Mouse (Mus musculus): Measurements from ENCODE around the gene Nfib. TPM values are rescaled to one million over a fixed set of nuclear protein-coding genes. Genes with fewer than 3 reads are reported as not detected.

The Nfib gene
- total and polyA plus RNA-seq, 3 experiments: 32.1 to 121 (median 118) TPM

DNA sequence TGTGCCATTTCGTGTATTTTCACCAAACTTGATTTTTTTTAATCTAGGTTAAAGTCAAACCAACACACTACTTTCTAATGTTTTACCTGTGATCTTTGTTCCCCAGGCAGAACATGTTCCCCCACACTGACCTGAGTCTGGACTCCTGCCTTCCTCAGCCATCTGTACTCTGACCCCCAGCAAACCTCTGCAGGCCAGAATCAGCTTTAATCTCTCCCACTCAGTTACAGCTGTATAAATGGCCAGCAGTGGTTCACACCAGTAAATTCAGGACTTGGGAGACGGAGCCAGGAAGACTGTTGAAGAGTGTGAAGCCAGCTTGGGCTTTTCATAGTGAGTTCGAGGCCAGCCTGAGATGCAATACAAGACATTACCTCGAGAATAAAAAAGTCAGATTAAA, 312.5 kb downstream of the Nfib start:
- Histone ChIP-seq H3K4me1 (ENCODE audit: control insufficient read depth, insufficient read depth, low read length) (peaks cover 19% of the 10 kb centered on the region), H3K36me3 (ENCODE audit: control insufficient read depth, insufficient read depth, low read length) (peaks cover 40% of the 10 kb centered on the region), H3K4me3 (no peak overlapping the region), H3K9ac (ENCODE audit: low read depth, low read length) (no peak overlapping the region), H3K79me2 (replicated peaks; ENCODE audit: control insufficient read depth, insufficient read depth, low read length) (peaks cover 10% of the 10 kb centered on the region), H3K27ac (no peak overlapping the region), H3K27me3 (ENCODE audit: control insufficient read depth, insufficient read depth, low read length) (no peaks in the 10 kb centered on the region)
- TF ChIP-seq POLR2A (IDR thresholded peaks at IDR 0.05; ENCODE audit: insufficient read depth, low read depth, low read length) (no peak), CTCF (IDR thresholded peaks at IDR 0.05) (no peak), EP300 (IDR thresholded peaks at IDR 0.05; ENCODE audit: insufficient read depth, low read depth, low read length) (no peak)
- 65% methylated on average over 4 of the region's 4 CpGs for WGBS
- intact Hi-C loops (cut with DNase I): no loop called here
- DNase-seq: no peak

DNA sequence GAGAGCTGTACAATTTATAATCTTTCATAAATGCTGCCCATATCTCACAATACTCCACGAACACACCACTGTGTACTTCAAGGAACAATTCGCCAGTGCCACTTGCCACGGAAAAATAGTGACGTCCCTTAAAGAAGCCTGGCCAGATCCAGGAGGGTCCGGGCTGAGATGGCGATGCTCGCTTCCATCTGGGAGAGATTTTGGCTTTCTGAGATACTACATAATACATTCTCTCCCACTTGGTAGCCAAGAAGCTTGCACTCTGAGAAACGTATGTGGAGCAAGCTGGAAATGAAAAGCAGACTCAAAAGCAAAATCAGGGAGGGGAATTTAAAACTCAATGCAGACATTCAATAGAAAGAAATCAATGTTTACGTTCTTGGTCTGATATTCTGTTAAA, 313.1 kb downstream of the Nfib start:
- Histone ChIP-seq H3K4me1 (ENCODE audit: control insufficient read depth, insufficient read depth, low read length) (peaks cover 16% of the 10 kb centered on the region), H3K9ac (ENCODE audit: low read depth, low read length) (no peak overlapping the region), H3K27me3 (ENCODE audit: control insufficient read depth, insufficient read depth, low read length) (no peaks in the 10 kb centered on the region), H3K79me2 (replicated peaks; ENCODE audit: control insufficient read depth, insufficient read depth, low read length) (peaks cover 10% of the 10 kb centered on the region), H3K36me3 (ENCODE audit: control insufficient read depth, insufficient read depth, low read length) (peaks cover 41% of the 10 kb centered on the region), H3K4me3 (no peak overlapping the region), H3K27ac (peak overlapping the region; percentile 8)
- intact Hi-C loops (cut with DNase I): no loop called here
- 65% methylated on average over 9 of the region's 9 CpGs for WGBS
- TF ChIP-seq POLR2A (IDR thresholded peaks at IDR 0.05; ENCODE audit: insufficient read depth, low read depth, low read length) (no peak), CTCF (IDR thresholded peaks at IDR 0.05) (no peak), EP300 (IDR thresholded peaks at IDR 0.05; ENCODE audit: insufficient read depth, low read depth, low read length) (no peak)
- no peak for DNase-seq

DNA sequence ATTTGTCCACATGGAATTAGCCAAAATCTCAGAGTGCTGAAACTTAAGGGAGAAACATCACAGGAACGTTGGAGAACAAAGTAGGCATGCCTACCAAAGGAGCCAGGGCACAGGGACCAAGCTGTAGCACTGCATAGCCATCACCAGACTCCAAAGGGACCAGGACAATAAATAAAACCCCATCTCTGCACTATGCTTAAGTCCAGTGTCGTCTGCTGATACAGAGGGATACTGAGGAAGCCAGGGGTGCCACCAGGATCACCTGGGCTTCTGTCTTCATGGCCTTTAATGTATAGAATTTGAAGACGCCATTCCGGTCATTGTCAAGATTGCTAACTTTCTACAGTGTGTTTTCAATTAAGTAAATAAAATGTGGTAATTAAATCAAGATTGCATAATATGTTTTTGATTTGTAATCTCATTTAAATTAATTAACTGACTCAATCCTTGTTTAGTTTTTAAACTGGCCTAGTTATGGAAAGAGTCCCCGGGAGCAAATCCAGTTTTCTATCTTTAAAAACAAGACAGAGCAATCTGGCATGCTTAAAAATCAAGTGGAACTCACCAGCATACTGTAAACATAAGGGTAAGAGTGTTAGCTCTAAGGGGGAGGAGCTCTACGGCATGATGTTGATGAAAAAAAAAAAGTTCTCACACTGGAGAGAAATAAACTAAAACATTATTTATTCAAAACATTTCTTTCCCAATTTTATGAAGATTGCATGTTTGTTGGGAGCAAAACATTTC, 313.7 kb downstream of the Nfib start:
- intact Hi-C loops (cut with DNase I): no loop called here
- TF ChIP-seq CTCF (IDR thresholded peaks at IDR 0.05) (no peak), EP300 (IDR thresholded peaks at IDR 0.05; ENCODE audit: insufficient read depth, low read depth, low read length) (no peak), POLR2A (IDR thresholded peaks at IDR 0.05; ENCODE audit: insufficient read depth, low read depth, low read length) (no peak)
- Histone ChIP-seq H3K9ac (ENCODE audit: low read depth, low read length) (no peak overlapping the region), H3K79me2 (replicated peaks; ENCODE audit: control insufficient read depth, insufficient read depth, low read length) (peaks cover 10% of the 10 kb centered on the region), H3K27me3 (ENCODE audit: control insufficient read depth, insufficient read depth, low read length) (no peaks in the 10 kb centered on the region), H3K27ac (peak overlapping the region; percentile 62), H3K4me1 (ENCODE audit: control insufficient read depth, insufficient read depth, low read length) (peaks cover 16% of the 10 kb centered on the region), H3K36me3 (ENCODE audit: control insufficient read depth, insufficient read depth, low read length) (peaks cover 37% of the 10 kb centered on the region), H3K4me3 (no peak overlapping the region)
- no peak for DNase-seq
- 66% methylated on average over 6 of the region's 6 CpGs for WGBS

DNA sequence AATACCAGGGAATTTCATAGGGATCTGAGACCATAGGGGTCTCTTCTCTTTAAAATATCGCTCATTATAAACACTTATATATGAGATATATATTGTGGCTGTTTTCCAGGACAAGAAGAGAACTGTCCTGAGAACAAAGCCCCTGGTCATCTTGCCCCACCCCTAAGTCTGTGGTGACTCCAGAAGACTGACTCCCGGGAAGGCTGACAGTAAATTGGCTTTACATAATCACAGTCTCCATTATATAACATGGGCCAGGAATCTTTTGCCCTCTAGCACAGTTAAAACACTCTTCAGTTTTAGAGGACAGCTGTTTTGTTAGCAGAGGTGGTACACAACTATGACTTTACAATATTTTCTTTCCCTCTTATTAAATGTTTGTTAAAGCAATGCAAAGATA, 315.0 kb downstream of the Nfib start:
- peaks cover 9% of the 10 kb centered on the region for H3K4me1 ChIP-seq (ENCODE audit: control insufficient read depth, insufficient read depth, low read length)
- intact Hi-C loops (cut with DNase I): no loop called here
- peaks cover 32% of the 10 kb centered on the region for H3K36me3 ChIP-seq (ENCODE audit: control insufficient read depth, insufficient read depth, low read length)
- peak overlapping the region; percentile 62 for H3K27ac ChIP-seq
- no peaks in the 10 kb centered on the region for H3K27me3 ChIP-seq (ENCODE audit: control insufficient read depth, insufficient read depth, low read length)
- WGBS: 51% methylated on average over 2 of the region's 2 CpGs
- H3K79me2 ChIP-seq (replicated peaks; ENCODE audit: control insufficient read depth, insufficient read depth, low read length): peaks cover 8% of the 10 kb centered on the region
- H3K4me3 ChIP-seq: no peak overlapping the region
- DNase-seq: no peak
- no peak for TF ChIP-seq EP300 (IDR thresholded peaks at IDR 0.05; ENCODE audit: insufficient read depth, low read depth, low read length)
- no peak for TF ChIP-seq CTCF (IDR thresholded peaks at IDR 0.05)
- no peak for TF ChIP-seq POLR2A (IDR thresholded peaks at IDR 0.05; ENCODE audit: insufficient read depth, low read depth, low read length)
- H3K9ac ChIP-seq (ENCODE audit: low read depth, low read length): no peak overlapping the region

DNA sequence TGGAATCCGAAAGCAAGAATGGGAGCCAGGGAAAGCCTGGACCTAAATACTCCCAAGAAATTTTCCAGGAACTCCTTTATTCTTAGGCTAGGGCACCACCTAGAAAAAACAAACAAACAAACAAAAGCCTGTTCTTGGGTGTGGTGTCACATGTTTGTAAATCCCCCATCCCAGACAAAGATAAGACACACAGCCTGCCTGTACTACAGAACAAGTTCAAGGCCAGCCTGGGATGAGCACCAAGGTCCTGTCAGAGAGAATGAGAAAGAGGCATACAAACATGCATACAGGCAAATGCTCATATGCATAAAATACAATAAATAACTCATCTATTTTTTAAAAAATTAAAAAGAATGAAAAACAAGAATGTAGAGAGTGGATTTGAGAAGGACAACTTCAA, 315.7 kb downstream of the Nfib start:
- Histone ChIP-seq H3K79me2 (replicated peaks; ENCODE audit: control insufficient read depth, insufficient read depth, low read length) (peaks cover 8% of the 10 kb centered on the region), H3K9ac (ENCODE audit: low read depth, low read length) (no peak overlapping the region), H3K27ac (no peak overlapping the region; the same call in 1 of the 2 replicates), H3K27me3 (ENCODE audit: control insufficient read depth, insufficient read depth, low read length) (no peaks in the 10 kb centered on the region), H3K4me1 (ENCODE audit: control insufficient read depth, insufficient read depth, low read length) (peaks cover 9% of the 10 kb centered on the region), H3K4me3 (no peak overlapping the region), H3K36me3 (ENCODE audit: control insufficient read depth, insufficient read depth, low read length) (peaks cover 38% of the 10 kb centered on the region)
- TF ChIP-seq EP300 (IDR thresholded peaks at IDR 0.05; ENCODE audit: insufficient read depth, low read depth, low read length): no peak
- no peak for TF ChIP-seq CTCF (IDR thresholded peaks at IDR 0.05)
- no peak for TF ChIP-seq POLR2A (IDR thresholded peaks at IDR 0.05; ENCODE audit: insufficient read depth, low read depth, low read length)
- DNase-seq: no peak
- 46% methylated on average over 1 of the region's 1 CpGs for WGBS
- intact Hi-C loops (cut with DNase I): no loop called here

DNA sequence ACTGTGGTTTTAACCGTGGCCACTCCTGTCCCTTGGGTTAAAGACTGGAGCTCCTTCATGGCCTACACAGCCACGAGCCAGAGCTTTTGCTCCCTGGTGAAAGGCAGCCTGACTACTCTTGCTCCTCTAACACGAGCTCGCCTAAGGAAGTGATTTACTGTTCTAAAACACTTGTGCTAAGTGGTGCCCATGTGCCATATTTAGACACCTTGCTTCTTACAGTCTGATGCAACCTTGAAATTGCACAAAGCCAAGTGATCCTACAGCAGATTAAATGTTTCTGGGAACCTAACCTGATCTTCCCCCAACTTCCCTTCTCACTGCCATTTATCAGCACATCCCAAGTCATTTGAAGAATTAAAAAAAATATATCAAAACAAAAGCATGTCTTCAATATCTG, 317.9 kb downstream of the Nfib start:
- TF ChIP-seq CTCF (IDR thresholded peaks at IDR 0.05) (no peak), EP300 (IDR thresholded peaks at IDR 0.05; ENCODE audit: insufficient read depth, low read depth, low read length) (no peak), POLR2A (IDR thresholded peaks at IDR 0.05; ENCODE audit: insufficient read depth, low read depth, low read length) (no peak)
- Histone ChIP-seq H3K36me3 (ENCODE audit: control insufficient read depth, insufficient read depth, low read length) (peaks cover 43% of the 10 kb centered on the region), H3K27me3 (ENCODE audit: control insufficient read depth, insufficient read depth, low read length) (no peaks in the 10 kb centered on the region), H3K27ac (no peak overlapping the region), H3K4me1 (ENCODE audit: control insufficient read depth, insufficient read depth, low read length) (peaks cover 16% of the 10 kb centered on the region), H3K4me3 (no peak overlapping the region), H3K9ac (ENCODE audit: low read depth, low read length) (no peak overlapping the region), H3K79me2 (replicated peaks; ENCODE audit: control insufficient read depth, insufficient read depth, low read length) (peaks cover 10% of the 10 kb centered on the region)
- WGBS: 61% methylated on average over 4 of the region's 4 CpGs
- no peak for DNase-seq
- intact Hi-C loops (cut with DNase I): no loop called here

Measured in heart, adult 2 months (tissue).